In genomic region chr1:74950066-74950465, GRCm38 (mm10) we compare ENCODE assay signal across 11 mouse cellular contexts. TPM values are rescaled to one million over a fixed set of nuclear protein-coding genes. Genes with fewer than 3 reads are reported as not detected.
DNase-seq lines count a peak whose midpoint lies in the region; ATAC-seq lines count a peak whose summit lies in the region.
"Had no signal": no experiment of that assay in that cellular context is flagged by ENCODE, and none has a peak within 500 bp of the region (broad histone marks: within the 10 kb centered on the region; RNA-seq: fewer than 3 reads in every experiment).

No protein-coding gene starts in this region.

- H3K9me3 ChIP-seq in heart, embryonic 10.5 days: no peaks in the 10 kb centered on the region
- no peaks in the 10 kb centered on the region for H3K9me3 ChIP-seq in hindbrain, embryonic 12.5 days (replicated peaks)

- 4% methylated on average over 16 of the region's 16 CpGs for WGBS in heart, embryonic 10.5 days
- whole genome bisulfite sequencing in hindbrain, embryonic 12.5 days: 2% methylated on average over 16 of the region's 16 CpGs

- DNase-seq in heart, embryonic 10.5 days (ENCODE audit: low spot score): no peak
- DNase-seq in heart, adult 11 months: no peak
- peak; percentile 17 for DNase-seq in Muller cell, postnatal 12 days (ENCODE audit: inconsistent ontology term)
- DNase-seq in ovary, postnatal 14 days (ENCODE audit: low spot score): no peak
- DNase-seq in left cerebral cortex, postnatal 36 days (ENCODE audit: low spot score in 2 of 2): no peak
- DNase-seq in retina, embryonic 14.5 days (ENCODE audit: low spot score): no peak

- H3K4me3 ChIP-seq in heart, embryonic 10.5 days: peak overlapping the region; percentile 58
- peak overlapping the region; percentile 37; the same call in 1 of the 2 replicates for H3K4me3 ChIP-seq in hindbrain, embryonic 12.5 days

- no peak overlapping the region for H3K9ac ChIP-seq in hindbrain, embryonic 12.5 days

- intact Hi-C loops in left cerebral cortex, postnatal 36 days (cut with DNase I): no loop called here

- no peak overlapping the region for H3K27ac ChIP-seq in heart, embryonic 10.5 days
- no peak overlapping the region for H3K27ac ChIP-seq in hindbrain, embryonic 12.5 days

- peaks cover 97% of the 10 kb centered on the region for H3K27me3 ChIP-seq in heart, embryonic 10.5 days (ENCODE audit: insufficient read depth, poor library complexity, severe bottlenecking)
- peaks cover 100% of the 10 kb centered on the region for H3K27me3 ChIP-seq in hindbrain, embryonic 12.5 days

- H3K36me3 ChIP-seq in heart, embryonic 10.5 days: no peaks in the 10 kb centered on the region
- H3K36me3 ChIP-seq in hindbrain, embryonic 12.5 days: no peaks in the 10 kb centered on the region

- ATAC-seq in hindbrain, embryonic 12.5 days (ENCODE audit: low FRiP score): no peak
- peak; percentile 59; the same call in 1 of the 2 replicates for ATAC-seq in megakaryocyte, adult 5-6 weeks (ENCODE audit: poor library complexity, severe bottlenecking)

- peak overlapping the region; percentile 58; the same call in 1 of the 2 replicates for H3K4me2 ChIP-seq in hindbrain, embryonic 12.5 days (replicated peaks)

- H3K4me1 ChIP-seq in heart, embryonic 10.5 days: peaks cover 41% of the 10 kb centered on the region
- H3K4me1 ChIP-seq in hindbrain, embryonic 12.5 days: peaks cover 32% of the 10 kb centered on the region

RNA-seq across cellular contexts. Expression of gene Ihh, which starts 1.4 kb away (rescaled TPM):
- polyA plus RNA-seq in heart, embryonic 10.5 days (2016; fragmentation: Nextera tagmentation; extraction: Ambion mirVana): 0.11 and 0.75 TPM in 2 replicates
- 0.14 and 0.83 TPM in 2 replicates for polyA plus RNA-seq in hindbrain, embryonic 12.5 days (2016; fragmentation: Nextera tagmentation; extraction: Ambion mirVana)
- total RNA-seq in megakaryocyte, adult 5-6 weeks (2015): 0.11 TPM in 1 of 2 replicates, not detected in the other
- total RNA-seq in megakaryocyte, adult 5-6 weeks (2017): not detected in 2 replicates
- under 1 TPM; 0.37 to 0.48 TPM for total RNA-seq in left cerebral cortex, postnatal 36 days (2021)
- total RNA-seq: CH12.LX; megakaryocyte-erythroid progenitor cell, adult 5-6 weeks had no signal

RNA-seq across cellular contexts. Expression of gene Cfap65, which starts 14.7 kb away (rescaled TPM):
- not detected in 2 replicates for polyA plus RNA-seq in heart, embryonic 10.5 days (2016; fragmentation: Nextera tagmentation; extraction: Ambion mirVana)
- polyA plus RNA-seq in hindbrain, embryonic 12.5 days (2016; fragmentation: Nextera tagmentation; extraction: Ambion mirVana): 0.85 and 1.9 TPM in 2 replicates
- not detected in 2 replicates for total RNA-seq in megakaryocyte, adult 5-6 weeks (2015)
- not detected in 2 replicates for total RNA-seq in megakaryocyte, adult 5-6 weeks (2017)
- total RNA-seq in left cerebral cortex, postnatal 36 days (2021): 1 to 10 TPM; 1.7 to 2.6 TPM
- total RNA-seq: megakaryocyte-erythroid progenitor cell, adult 5-6 weeks had no signal

RNA-seq across cellular contexts. Expression of gene Cryba2, which starts 57.1 kb away (rescaled TPM):
- polyA plus RNA-seq in heart, embryonic 10.5 days (2016; fragmentation: Nextera tagmentation; extraction: Ambion mirVana): not detected in 2 replicates
- polyA plus RNA-seq in hindbrain, embryonic 12.5 days (2016; fragmentation: Nextera tagmentation; extraction: Ambion mirVana): 1.6 and 2.8 TPM in 2 replicates
- not detected in 2 replicates for total RNA-seq in megakaryocyte, adult 5-6 weeks (2015)
- not detected in 2 replicates for total RNA-seq in megakaryocyte, adult 5-6 weeks (2017)
- 1 to 10 TPM in 1 of 2 experiments, not detected in 1; 1.2 TPM for total RNA-seq in left cerebral cortex, postnatal 36 days (2021)
- total RNA-seq: heart, adult 18-20 months; megakaryocyte-erythroid progenitor cell, adult 5-6 weeks had no signal
